Mouse (Mus musculus): ENCODE data around the gene Med27.

Gene Med27

DNA sequence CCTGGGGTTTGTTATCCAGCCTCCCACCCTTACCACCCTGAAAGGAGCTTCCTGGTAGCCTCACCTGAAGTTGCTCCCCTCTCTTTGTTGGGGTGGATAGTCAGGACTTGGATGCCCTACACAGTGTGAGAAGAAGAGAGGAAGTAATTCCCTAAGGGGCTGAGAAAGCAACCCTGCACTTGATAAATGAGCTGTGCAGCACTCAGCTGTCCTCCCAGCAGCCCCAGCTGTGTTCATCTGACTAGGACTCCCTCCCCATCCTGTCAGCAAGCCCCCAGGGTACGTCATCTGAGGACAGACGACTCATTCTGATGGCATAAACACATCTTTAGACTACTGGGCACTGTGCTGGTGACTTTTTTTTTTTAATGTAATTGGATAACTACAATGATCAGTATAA, 127.3 kb downstream of the Med27 start:
- no peak for DNase-seq

DNA sequence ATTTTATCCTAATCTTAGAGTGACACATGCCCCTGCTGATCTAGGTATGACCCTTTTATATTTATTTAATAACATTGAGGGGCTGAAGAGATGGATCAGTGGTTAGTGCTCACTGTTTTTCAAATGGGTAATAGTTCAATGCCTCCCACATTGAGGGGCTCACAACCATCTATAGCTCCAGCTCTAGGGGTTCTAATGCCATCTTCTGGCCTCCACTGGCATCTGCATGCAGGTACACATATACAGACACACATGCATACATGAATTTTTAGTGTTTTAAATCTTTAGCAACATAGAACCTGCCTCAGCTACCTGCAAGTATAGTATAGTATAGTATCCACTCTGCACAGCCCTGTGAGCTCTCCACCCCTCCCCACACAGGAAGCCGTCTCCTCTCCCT, 130.1 kb downstream of the Med27 start:
- DNase-seq, result no peak

DNA sequence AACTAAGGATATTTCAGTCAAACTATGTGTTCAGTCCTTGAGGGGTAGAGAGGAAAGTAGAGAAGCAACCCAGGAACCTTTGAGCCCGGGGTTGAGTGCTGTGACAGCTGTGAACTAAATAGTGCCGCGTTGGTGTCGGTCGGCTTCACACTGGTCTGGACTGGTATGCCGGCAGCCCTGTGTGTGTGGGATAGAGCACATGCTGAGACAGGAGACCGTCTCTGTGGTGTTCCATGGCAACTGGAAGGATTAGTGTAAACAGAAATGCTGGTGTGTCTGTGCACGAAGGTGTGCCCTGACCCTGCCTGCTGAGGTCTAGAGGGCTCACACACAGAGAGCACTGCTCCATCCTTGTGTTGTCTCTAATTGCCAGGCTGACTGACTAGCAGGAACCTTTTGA, 135.2 kb downstream of the Med27 start:
- DNase-seq, result no peak

GRCm38 (mm10) chr2:29482979-29483718, 136.5 kb downstream of the Med27 start:
- no peak for DNase-seq

- no peak for DNase-seq
Measured at GRCm38 (mm10) chr2:29485519-29485918, 138.9 kb downstream of the Med27 start.

GRCm38 (mm10) chr2:29486491-29486890, 139.9 kb downstream of the Med27 start:
- no peak for DNase-seq

GRCm38 (mm10) chr2:29487652-29488051, 141.0 kb downstream of the Med27 start:
- DNase-seq, result no peak

- no peak for DNase-seq
Measured at GRCm38 (mm10) chr2:29488379-29489236, 142.0 kb downstream of the Med27 start.

DNA sequence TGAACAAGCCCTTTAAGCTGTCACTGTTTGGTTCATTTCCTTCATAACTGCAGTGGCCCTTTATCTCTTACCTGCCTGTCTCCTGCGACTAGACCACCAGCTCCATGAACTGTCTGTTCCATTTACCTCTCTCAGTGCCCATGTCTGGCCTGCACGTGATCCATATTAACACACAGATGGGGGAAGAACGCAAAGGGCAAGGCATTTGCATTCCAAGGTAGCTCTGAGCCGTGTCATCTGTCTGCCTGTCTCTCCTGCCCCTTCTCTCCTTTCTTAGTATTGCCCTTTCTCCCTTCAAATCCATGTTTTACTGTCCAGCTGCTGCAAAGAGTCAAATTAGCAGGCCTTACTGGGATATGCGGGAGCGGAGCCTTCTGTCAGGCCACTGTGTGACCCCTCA, 145.0 kb downstream of the Med27 start:
- DNase-seq, result no peak

DNA sequence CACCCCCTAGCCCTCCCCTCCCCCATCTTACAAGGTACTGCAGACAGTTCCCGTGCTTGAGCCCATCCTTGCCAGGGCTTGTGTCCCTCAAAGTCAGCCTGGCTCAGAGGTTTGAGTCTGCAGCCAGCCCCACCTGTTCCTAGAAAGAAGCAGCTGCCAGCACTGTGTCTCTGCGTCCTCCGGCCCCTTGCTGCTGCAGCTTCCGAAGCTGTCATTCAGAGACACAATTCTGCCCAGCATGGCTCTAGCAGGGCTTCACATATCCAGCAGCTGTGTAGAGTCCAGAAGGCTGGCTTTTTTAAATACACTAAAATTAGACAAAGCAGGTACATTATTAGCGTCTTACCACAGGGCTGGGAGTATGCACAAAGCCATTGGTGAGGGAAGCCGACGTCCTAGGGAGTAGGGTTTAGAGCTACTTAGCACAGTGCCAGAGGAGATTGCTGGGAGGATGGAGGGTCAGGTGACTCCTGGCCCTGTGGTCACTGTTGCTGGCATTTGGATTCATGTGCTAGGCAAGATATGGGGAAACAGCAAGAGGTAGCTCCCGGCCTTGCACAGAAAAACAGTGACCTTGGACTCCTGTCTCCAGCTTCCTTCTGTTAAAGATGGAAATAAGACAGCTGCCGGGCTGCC, 146.9 kb downstream of the Med27 start:
- DNase-seq, result no peak

DNA sequence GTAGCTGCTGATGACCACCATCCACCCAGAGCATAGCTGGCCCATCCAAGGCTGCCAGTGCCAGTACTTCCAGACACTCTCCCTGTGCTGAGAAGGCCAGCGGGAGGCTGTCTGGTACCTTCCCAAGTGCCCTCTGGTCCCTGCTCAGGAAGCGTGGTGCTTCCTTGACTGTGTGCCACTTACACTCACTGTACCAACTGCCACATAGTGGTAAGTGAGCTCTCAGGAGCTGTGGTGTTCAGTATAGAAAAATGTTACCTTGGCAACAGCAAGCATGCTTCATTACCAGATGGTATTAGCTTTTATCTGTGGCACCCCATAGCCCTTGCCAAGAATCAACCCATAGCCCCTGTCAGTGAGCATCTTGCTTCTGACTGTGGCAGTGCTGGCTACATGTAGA, 148.7 kb downstream of the Med27 start:
- DNase-seq, result no peak

GRCm38 (mm10) chr2:29500601-29501350, 154.2 kb downstream of the Med27 start:
- no peak for DNase-seq

- DNase-seq, result no peak
Measured at GRCm38 (mm10) chr2:29501381-29501780, 154.8 kb downstream of the Med27 start.

DNA sequence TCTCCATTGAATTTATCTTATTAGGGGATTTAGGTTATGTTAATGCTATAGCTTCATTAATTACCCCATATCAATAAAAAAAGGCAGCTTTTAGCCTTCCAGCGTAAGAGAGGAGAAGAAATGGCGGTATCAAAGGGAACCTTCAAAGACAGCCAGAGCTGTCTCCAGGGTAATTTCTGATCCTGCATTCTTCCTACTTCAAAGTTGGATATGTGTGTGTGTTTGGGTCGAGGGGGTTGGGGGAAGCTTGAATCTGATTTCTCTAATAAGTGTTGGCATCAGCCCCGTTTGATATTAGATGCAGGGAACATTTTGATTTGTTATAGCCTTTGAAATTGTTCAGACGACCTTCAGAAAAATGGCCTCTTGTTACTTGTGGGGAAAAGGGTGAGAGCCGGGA, 158.2 kb downstream of the Med27 start:
- DNase-seq, result no peak

GRCm38 (mm10) chr2:29506411-29506810, 159.8 kb downstream of the Med27 start:
- DNase-seq, result no peak

DNA sequence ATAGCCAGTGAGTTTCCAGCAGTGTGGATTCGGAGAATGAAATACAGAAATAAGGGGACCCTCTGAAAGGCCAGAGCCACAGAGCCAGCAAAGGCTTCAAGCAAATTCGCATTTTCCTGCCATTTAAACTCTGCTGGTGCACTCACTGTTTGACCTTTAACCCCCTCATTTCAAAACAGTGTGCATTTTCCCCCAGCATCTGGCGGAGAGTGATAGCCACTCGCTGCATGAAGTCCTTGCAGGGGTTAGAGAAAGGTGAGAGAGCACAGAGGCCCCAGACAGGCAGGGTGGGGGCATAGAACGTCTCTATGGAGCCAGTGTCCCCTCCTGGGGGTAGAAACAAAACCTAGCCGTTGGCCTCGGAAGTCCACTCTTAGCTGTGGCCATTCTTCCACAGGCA, 166.5 kb downstream of the Med27 start:
- no peak for DNase-seq

DNA sequence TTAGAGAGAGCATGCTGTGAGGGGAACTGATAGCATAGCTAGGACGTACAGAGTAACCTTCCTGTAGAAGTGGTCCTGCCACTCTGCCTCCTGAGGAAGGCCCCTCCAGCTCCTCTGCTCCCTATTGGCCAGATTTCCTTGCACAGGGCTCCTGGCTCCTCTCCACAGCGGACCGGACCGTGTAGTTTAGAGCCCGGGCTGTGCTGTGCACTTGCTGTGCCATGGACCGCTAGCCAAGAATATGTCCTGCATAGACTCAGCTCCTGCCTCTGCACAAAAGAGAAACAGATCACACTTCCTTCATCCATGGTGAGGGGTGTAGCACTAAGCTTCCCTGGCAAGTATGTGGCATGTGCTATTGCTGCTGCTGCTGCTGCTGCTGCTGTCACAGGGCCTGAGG, 168.2 kb downstream of the Med27 start:
- no peak for DNase-seq

GRCm38 (mm10) chr2:29515831-29516447, 169.3 kb downstream of the Med27 start:
- no peak for DNase-seq

DNA sequence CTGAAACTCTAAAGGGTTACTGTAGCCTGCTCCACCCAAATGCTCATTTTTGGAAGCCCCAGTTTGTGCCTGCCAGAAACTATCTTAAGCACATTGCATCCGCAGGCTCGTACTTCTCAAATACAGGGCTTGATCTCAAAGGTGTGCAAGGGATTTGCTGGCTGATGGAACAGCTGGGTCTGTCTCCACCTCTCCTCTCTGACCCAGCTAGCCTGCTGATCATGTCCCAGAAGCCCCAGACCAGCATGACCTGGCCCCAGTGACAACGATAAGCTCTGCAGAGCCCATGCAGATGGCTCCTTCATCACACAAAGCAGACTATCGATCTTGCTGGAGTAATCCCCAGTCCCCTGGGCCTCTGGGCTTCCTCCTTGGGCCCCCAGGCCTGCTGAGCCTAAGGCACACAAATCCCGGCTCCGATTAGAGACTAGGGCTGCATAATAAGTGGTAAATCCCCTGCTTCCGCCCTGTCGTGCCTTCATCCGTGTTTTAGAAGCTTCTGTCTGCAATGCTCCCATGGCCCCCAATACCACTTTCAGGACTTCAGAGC, 170.1 kb downstream of the Med27 start:
- no peak for DNase-seq

DNA sequence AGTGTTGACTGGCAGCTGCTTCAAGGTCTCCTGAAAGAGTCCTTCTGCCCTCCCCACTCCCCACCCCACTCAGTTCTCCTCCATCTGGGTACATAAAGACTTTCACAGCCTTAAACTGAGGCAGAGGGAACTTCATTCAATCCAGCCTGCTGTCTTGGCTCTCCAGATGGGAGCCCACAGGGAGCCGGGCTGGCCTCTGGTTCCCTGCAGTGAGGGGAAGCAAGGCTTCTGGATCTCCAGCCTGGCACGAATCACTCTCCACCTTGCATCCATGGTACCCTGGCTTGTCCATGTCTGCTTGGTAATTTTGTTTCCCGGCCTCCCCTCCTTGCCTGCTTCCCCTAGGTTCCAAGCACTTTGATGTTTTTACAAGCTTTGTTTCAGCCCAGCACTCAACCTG, 172.8 kb downstream of the Med27 start:
- DNase-seq, result no peak

DNA sequence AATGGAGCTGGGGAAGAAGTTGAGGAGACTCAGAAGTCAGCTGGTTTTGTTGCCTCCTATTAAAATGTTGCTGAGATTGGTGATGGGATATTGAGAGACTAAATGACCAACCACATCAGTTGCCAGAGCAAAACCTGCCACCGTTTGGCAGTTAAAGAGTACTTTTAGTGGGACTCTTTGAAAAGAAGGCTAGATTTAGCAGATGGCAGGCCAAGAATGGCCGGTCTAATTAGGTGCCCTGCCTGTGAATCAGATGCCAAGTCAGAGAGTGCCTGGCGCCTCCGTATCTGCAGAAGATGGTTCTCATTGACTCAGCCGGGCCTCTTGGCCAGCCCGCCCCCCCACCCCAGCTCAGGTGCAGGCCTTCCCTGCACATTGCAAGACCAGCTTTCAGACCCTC, 173.6 kb downstream of the Med27 start:
- DNase-seq, result no peak

- no peak for DNase-seq
Measured at GRCm38 (mm10) chr2:29521486-29521885, 174.9 kb downstream of the Med27 start.

Measured in right cerebral cortex, postnatal 14 days (tissue).